Comparison of ENCODE assay signal across 21 mouse cellular contexts in the genomic region with DNA sequence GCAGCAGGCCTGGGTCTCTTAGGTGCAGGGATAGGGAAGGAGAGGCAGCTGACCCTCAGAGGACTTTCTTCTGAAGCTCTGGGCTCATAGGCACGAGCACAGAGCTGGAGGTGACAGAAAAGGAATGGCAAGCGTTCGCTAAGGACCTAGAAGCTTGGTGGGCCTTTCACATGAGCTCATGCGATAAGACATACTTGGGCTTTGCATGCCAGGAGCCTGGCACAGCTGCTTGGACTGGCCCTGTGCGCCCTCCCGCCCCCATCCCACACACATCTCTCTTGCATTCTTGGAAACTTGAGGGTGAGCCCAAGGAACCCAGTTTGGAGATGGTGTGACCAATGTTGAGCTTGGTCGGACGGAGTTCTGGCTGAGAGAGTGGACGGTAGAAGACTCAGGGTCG. TPM values are rescaled to one million over a fixed set of nuclear protein-coding genes. Genes with fewer than 3 reads are reported as not detected.
DNase-seq lines count a peak whose midpoint lies in the region; ATAC-seq and TF ChIP-seq lines count a peak whose summit lies in the region.
"Had no signal": no experiment of that assay in that cellular context is flagged by ENCODE, and none has a peak within 500 bp of the region (broad histone marks: within the 10 kb centered on the region; RNA-seq: fewer than 3 reads in every experiment).

No protein-coding gene starts in this region.

- 82% methylated on average over 10 of the region's 10 CpGs for WGBS in stomach, postnatal 0 days

- H3K4me2 ChIP-seq in stomach, postnatal 0 days (replicated peaks; ENCODE audit: low read depth): no peak overlapping the region

- no peak overlapping the region for H3K27ac ChIP-seq in stomach, postnatal 0 days (replicated peaks)

- TF ChIP-seq EP300 in stomach, postnatal 0 days (optimal IDR thresholded peaks at IDR 0.05): no peak

- no peaks in the 10 kb centered on the region for H3K27me3 ChIP-seq in stomach, postnatal 0 days (ENCODE audit: control insufficient read depth, insufficient read depth, low read length)

- no peak for TF ChIP-seq CTCF in stomach, postnatal 0 days (IDR thresholded peaks at IDR 0.05; ENCODE audit: low read depth)

- H3K4me1 ChIP-seq in stomach, postnatal 0 days (replicated peaks; ENCODE audit: control insufficient read depth, insufficient read depth): no peaks in the 10 kb centered on the region

- H3K4me3 ChIP-seq in stomach, postnatal 0 days (ENCODE audit: low read depth, low read length): no peak overlapping the region

- H3K36me3 ChIP-seq in stomach, postnatal 0 days (ENCODE audit: control insufficient read depth, insufficient read depth, low read length): no peaks in the 10 kb centered on the region
- H3K36me3 ChIP-seq: G1E had no signal

- H3K9ac ChIP-seq in stomach, postnatal 0 days (ENCODE audit: low read length): no peak overlapping the region

- intact Hi-C loops in heart, postnatal 36 days (cut with DNase I): no loop called here

- no peak for ATAC-seq in stomach, postnatal 0 days (ENCODE audit: low FRiP score, low TSS enrichment)
- ATAC-seq: activated CD4-positive, CD25-positive, alpha-beta regulatory T cell, adult 4 months; CD4-positive, CD25-positive, alpha-beta regulatory T cell, adult 4 months; Patski had no signal

- no peaks in the 10 kb centered on the region for H3K9me3 ChIP-seq in stomach, postnatal 0 days (ENCODE audit: control insufficient read depth, low read length)
- H3K9me3 ChIP-seq: G1E had no signal

- DNase-seq in heart, adult 11 months: peak; percentile 84
- DNase-seq in heart, postnatal 36 days: no peak
- peak; percentile 12 for DNase-seq in stomach, postnatal 0 days (ENCODE audit: low spot score)
- DNase-seq in urinary bladder, adult 18-20 months (ENCODE audit: low spot score in 2 of 2): no peak
- DNase-seq: adrenal gland, adult 2 months; adrenal gland, adult 8-10 months; adrenal gland, postnatal 10 days; adrenal gland, postnatal 14 days; adrenal gland, postnatal 25 days; adrenal gland, postnatal 36 days; B cell, adult 2 months; cerebellum, adult 11 months; cerebellum, adult 11-12 months; cerebellum, adult 18-20 months had no signal

RNA-seq across cellular contexts. Expression of a gene that starts 8.3 kb away (rescaled TPM):
- under 1 TPM in 1 of 2 experiments, not detected in 1; 0.28 TPM for total RNA-seq in heart, postnatal 36 days (2021)
- polyA plus RNA-seq in stomach, postnatal 0 days (2015; fragmentation: Nextera tagmentation; extraction: Ambion mirVana): 3.5 and 4.1 TPM in 2 replicates
- total RNA-seq: adrenal gland, adult 8-10 months; adrenal gland, postnatal 25 days; adrenal gland, postnatal 36 days; adrenal gland, postnatal 4 days; G1E; MEL had no signal
- polyA plus RNA-seq: activated CD4-positive, CD25-positive, alpha-beta regulatory T cell, adult 4 months; C2C12; CD4-positive, CD25-positive, alpha-beta regulatory T cell, adult 4 months; G1E had no signal

RNA-seq across cellular contexts. Expression of a gene that starts 24.9 kb away (rescaled TPM):
- 10 to 100 TPM; 11.4 to 12.4 TPM for total RNA-seq in heart, postnatal 36 days (2021)
- 12.3 and 13.4 TPM in 2 replicates for polyA plus RNA-seq in stomach, postnatal 0 days (2015; fragmentation: Nextera tagmentation; extraction: Ambion mirVana)

Comparison
In these comparisons a context has a peak if more than half of its experiments do, and no peak if none do; other contexts are left out.
1. DNase-seq: peak in heart, adult 11 months (single experiment) and stomach, postnatal 0 days (single experiment); none in heart, postnatal 36 days (0 of 2) and urinary bladder, adult 18-20 months (0 of 2).